Mouse (Mus musculus) midbrain, embryonic 13.5 days (tissue): ENCODE measurements around the gene Mgat2. TPM values are rescaled to one million over a fixed set of nuclear protein-coding genes. Genes with fewer than 3 reads are reported as not detected.

Source experiments
- ATAC-seq: fragments of 200-750 bp; cut with Nextera tagmentation; 2 replicates; pipeline ENCODE4 v1.8.0; 2017; ENCODE audit warnings: mild to moderate bottlenecking, moderate TSS enrichment, moderate library complexity
- H3K27ac ChIP-seq: fragments of 300-500 bp; sonication (generic); 2 replicates; pipeline ENCODE4 v1.5.1; 2015; ENCODE audit warnings: inconsistent platforms, mild to moderate bottlenecking, moderate library complexity
- H3K27me3 ChIP-seq: fragments of 300-500 bp; sonication (generic); 2 replicates; pipeline ENCODE4 v1.6.1; 2015; ENCODE audit warnings: mild to moderate bottlenecking, inconsistent platforms
- H3K36me3 ChIP-seq: fragments of 300-500 bp; sonication (generic); 2 replicates; pipeline ENCODE4 v1.6.1; 2015; ENCODE audit warnings: mild to moderate bottlenecking, inconsistent platforms
- H3K4me1 ChIP-seq: fragments of 300-500 bp; sonication (generic); replicated peaks from 2 replicates; pipeline ENCODE4 v1.6.1; 2015; ENCODE audit warnings: inconsistent platforms
- H3K4me2 ChIP-seq: fragments of 300-500 bp; sonication (generic); replicated peaks from 2 replicates; pipeline ENCODE4 v1.6.1; 2015; ENCODE audit warnings: moderate library complexity, mild to moderate bottlenecking, inconsistent platforms
- H3K4me3 ChIP-seq: fragments of 300-500 bp; sonication (generic); replicated peaks from 2 replicates; pipeline ENCODE4 v1.5.1; 2015; ENCODE audit warnings: mild to moderate bottlenecking, inconsistent platforms
- H3K9ac ChIP-seq: fragments of 300-500 bp; sonication (generic); replicated peaks from 2 replicates; pipeline ENCODE4 v1.6.1; 2015; ENCODE audit warnings: mild to moderate bottlenecking, inconsistent platforms
- H3K9me3 ChIP-seq: fragments of 300-500 bp; sonication (generic); 2 replicates; pipeline ENCODE4 v1.6.1; 2016; ENCODE audit warnings: mild to moderate bottlenecking, inconsistent platforms
- WGBS: fragments of 180-500 bp; shearing (Covaris S2); methylation state at CpG from one replicate; pipeline ENCODE4 v1.1.7; 2015; 5-methylcytosine and 5-hydroxymethylcytosine counted together
- polyA plus RNA-seq: library from polyadenylated mRNA; unstranded; fragments of >200 nt; fragmentation: Nextera tagmentation; extraction: Ambion mirVana; gene quantifications from 2 replicates; pipeline ENCODE4 v1.2.1, GENCODE M21; 2015

The Mgat2 gene
- polyA plus RNA-seq, 1 experiment from 2014 or later = 35.0 TPM

DNA sequence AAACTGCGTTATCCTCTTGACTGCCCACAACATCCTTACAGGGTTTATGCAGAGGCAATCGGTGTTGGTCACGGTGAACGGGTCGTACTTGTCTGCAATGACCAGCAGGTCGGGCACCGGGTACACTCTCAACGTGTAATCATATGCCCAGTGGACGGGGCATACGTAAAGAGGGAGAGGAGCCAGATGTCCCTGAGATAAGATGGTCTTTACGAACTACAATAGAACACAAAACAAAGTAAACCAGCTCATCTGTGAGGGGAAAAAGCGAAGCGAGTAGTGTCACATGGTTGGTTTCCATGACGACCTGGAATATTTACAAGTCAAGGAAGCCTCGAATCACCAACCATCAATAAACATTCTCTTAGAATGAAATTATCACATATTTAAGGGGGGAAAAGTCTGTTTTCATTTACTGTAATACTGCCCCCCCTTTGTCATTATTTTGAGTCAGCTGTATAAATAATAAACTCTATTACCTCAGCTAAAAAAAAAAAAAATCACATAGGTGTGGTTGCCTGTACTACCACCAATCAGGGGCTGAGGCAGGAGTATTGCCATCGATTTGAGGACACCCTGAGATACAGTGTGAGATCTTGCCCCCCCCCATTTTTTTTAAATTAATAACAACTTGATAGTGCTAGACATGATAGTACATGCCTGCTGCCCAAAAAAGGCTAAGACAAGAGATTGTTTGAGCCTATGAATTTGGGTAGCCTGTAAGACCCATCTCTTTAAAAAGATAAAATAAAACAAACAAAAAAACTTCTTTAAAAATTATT lies 20.3 kb downstream of the Mgat2 start, which contains the start of gene Gm49384:
Gene Gm49384 (minus strand): TSS at position 216 of the 782 bp plus-strand sequence.
- Histone ChIP-seq H3K36me3 (peaks cover 22% of the 10 kb centered on the region), H3K27ac (no peak within 1 kb of the TSS), H3K4me3 (no peak within 1 kb of the TSS), H3K4me1 (peaks cover 4% of the 10 kb centered on the region; the same call in 1 of the 2 replicates), H3K9ac (no peak within 1 kb of the TSS), H3K9me3 (no peaks in the 10 kb centered on the region), H3K27me3 (no peaks in the 10 kb centered on the region), H3K4me2 (no peak within 1 kb of the TSS; the same call in 1 of the 2 replicates)
- ATAC-seq = peak; percentile 55; the same call in 1 of the 2 replicates
- WGBS = 67% methylated on average over 16 of the region's 16 CpGs

DNA sequence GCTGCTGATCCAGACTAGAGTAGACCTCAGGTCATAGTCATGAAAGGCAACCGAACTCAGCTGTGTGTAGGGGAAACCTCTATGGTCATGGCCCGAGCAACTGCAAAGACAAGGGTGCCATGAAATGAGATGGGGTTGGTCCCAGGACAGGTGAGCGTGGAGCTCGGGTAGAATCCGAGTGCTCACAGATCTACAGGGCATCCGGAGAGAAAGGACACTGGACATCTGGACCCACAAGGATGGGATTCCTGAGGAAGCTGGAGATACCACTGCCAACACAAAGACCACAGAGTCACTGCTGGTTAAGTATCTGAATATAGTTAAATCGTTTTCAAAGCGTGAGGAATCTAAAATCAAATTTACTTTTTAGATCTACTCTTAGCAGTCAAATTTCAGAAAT lies 23.4 kb downstream of the Mgat2 start:
- H3K36me3 ChIP-seq = peaks cover 4% of the 10 kb centered on the region
- 93% methylated on average over 8 of the region's 8 CpGs for WGBS
- no peak overlapping the region for H3K27ac ChIP-seq
- no peaks in the 10 kb centered on the region; the same call in 1 of the 2 replicates for H3K4me1 ChIP-seq
- ATAC-seq = no peak
- no peak overlapping the region for H3K9ac ChIP-seq
- H3K4me2 ChIP-seq = no peak overlapping the region
- no peaks in the 10 kb centered on the region for H3K27me3 ChIP-seq
- H3K4me3 ChIP-seq = no peak overlapping the region
- H3K9me3 ChIP-seq = no peaks in the 10 kb centered on the region

DNA sequence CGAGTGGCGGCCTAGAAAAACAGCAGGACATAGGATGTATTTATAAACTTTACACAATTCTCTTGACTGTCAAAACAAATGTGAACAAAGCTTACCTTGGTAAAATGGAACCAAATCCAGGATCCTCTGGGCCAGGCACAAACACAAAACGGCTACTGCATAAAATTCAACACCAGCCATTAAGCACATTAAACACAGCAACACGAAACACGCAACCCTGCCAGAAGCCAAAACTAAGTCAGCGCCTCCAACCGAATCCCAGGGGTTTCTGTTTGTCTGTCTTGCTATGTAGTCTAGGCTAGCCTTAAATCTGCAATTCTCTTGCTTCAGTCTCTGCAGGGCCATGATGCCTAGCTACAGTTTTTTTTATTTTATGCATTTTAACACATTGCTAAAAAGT lies 24.0 kb downstream of the Mgat2 start:
- Histone ChIP-seq H3K27ac (no peak overlapping the region), H3K27me3 (no peaks in the 10 kb centered on the region), H3K4me1 (no peaks in the 10 kb centered on the region; the same call in 1 of the 2 replicates), H3K4me2 (no peak overlapping the region), H3K36me3 (no peaks in the 10 kb centered on the region; the same call in none of the 2 replicates), H3K9ac (no peak overlapping the region), H3K9me3 (no peaks in the 10 kb centered on the region), H3K4me3 (no peak overlapping the region)
- WGBS = 97% methylated on average over 7 of the region's 7 CpGs
- ATAC-seq = no peak

DNA sequence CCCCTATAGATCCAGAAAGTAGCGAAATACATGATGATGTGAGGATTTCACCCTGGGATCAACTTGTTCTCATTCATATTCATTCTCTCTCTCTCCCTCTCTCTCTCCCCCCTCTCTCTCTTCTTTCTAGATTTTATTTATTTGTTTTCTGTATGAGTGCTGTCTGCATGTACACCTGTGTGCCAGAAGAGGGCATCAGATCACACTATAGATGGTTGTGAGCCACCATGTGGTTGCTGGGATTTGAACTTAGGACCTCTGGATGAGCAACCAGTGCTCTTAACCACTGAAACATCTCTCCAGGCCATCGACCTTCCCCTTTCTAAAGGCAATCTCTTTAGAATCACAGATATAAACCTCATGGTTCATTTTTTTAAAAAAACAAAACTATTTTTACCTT lies 24.6 kb downstream of the Mgat2 start:
- Histone ChIP-seq H3K4me1 (no peaks in the 10 kb centered on the region; the same call in 1 of the 2 replicates), H3K27ac (no peak overlapping the region), H3K36me3 (peaks cover 4% of the 10 kb centered on the region), H3K9ac (no peak overlapping the region), H3K9me3 (no peaks in the 10 kb centered on the region), H3K4me3 (no peak overlapping the region), H3K27me3 (no peaks in the 10 kb centered on the region), H3K4me2 (no peak overlapping the region)
- whole genome bisulfite sequencing = 90% methylated on average over 2 of the region's 2 CpGs
- ATAC-seq = no peak

DNA sequence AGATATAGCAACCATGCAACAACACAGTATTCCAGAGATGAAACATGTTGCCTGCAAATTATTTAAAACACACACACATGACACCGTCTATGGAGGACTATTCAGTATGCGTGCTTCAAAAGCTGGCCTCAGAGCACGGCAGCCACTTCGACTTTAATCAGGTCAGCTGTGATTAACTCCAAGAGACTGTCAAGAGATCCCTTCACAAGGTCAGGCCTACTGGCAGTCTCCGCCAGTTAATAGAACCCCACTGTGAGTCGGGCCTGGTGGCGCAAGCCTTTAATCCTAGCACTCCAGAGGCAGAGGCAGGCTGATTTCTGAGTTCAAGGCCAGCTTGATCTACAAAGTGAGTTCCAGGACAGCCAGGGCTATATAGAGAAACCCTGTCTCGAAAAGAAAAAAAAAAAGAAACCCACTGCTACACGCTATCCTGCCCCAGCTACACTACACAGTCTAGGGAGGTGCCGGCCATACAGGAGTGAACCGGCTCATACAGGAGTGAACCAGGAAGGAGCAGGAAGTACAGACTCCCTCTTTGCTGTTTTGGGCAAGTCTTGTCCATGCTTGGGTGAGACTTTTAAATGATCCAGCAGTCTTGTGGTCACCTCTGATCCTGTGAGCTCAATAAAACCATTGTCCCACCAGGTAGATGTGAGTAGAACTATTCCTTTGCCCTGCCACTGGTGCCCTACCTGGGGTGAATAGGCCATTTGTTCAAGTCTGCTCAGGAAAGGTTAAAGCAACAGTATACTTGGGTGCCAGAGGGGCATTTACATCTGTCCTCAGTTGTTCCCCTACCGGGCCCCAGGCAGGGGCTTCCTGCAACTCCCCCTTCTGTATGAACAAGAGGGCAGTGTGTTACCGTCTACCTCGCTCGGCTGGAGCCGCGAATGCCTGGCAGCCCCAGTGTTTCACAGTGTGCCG lies 26.4 kb downstream of the Mgat2 start:
- H3K4me3 ChIP-seq = no peak overlapping the region
- WGBS = 92% methylated on average over 18 of the region's 18 CpGs
- no peak for ATAC-seq
- no peak overlapping the region for H3K4me2 ChIP-seq
- no peak overlapping the region for H3K9ac ChIP-seq
- H3K9me3 ChIP-seq = no peaks in the 10 kb centered on the region
- no peak overlapping the region for H3K27ac ChIP-seq
- H3K4me1 ChIP-seq = no peaks in the 10 kb centered on the region
- no peaks in the 10 kb centered on the region for H3K27me3 ChIP-seq
- H3K36me3 ChIP-seq = peaks cover 7% of the 10 kb centered on the region

DNA sequence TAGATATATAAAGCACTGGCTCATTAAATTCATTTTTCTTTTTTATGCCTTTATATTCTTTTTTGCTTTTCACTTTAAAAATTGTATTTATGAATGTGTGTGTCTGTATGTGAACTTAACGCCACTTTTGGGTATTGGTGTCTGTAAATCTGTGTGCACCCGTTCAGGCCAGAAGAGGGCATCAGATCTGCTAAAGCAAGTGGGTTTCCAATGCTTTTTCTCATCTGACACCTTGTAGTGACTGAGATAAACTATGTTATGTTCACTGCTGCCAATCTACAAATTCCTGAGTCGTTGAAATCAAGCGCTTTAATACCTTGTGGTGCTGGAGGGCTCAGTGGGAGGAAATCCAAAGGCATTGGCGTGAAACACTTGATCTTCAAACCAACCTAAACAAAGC lies 27.1 kb downstream of the Mgat2 start:
- WGBS = 89% methylated on average over 5 of the region's 5 CpGs
- H3K27me3 ChIP-seq = no peaks in the 10 kb centered on the region
- H3K4me3 ChIP-seq = no peak overlapping the region
- no peak overlapping the region for H3K9ac ChIP-seq
- H3K4me2 ChIP-seq = no peak overlapping the region
- no peak for ATAC-seq
- H3K36me3 ChIP-seq = peaks cover 7% of the 10 kb centered on the region
- H3K9me3 ChIP-seq = no peaks in the 10 kb centered on the region
- H3K27ac ChIP-seq = no peak overlapping the region
- no peaks in the 10 kb centered on the region for H3K4me1 ChIP-seq

DNA sequence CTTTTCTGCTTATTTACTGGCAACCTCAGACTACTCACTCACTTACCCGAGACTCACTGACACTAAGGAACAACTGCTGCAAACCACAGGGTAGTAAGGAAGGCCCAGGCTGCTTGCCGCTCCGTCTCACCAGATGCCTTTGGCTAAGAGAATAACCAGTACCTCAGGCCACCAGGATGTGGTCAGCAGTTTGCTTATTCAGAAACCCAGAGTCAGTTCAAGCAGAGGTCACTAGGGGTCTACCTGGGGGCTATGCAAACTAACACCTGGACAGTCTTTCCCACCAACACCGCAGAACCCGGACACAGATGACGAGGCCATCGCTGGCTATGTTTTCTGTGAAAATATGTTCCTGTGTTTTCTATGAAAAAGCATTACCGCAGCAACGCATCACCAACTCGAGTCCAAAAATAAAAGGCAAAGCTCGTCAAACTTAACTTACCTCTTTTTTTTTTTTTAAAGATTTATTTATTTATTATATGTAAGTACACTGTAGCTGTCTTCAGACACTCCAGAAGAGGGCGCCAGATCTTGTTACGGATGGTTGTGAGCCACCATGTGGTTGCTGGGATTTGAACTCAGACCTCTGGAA lies 29.3 kb downstream of the Mgat2 start:
- WGBS = 95% methylated on average over 13 of the region's 13 CpGs
- H3K27me3 ChIP-seq = no peaks in the 10 kb centered on the region
- no peak overlapping the region for H3K4me2 ChIP-seq
- peaks cover 9% of the 10 kb centered on the region for H3K36me3 ChIP-seq
- no peak overlapping the region for H3K9ac ChIP-seq
- H3K4me1 ChIP-seq = no peaks in the 10 kb centered on the region
- H3K9me3 ChIP-seq = no peaks in the 10 kb centered on the region
- ATAC-seq = no peak
- H3K27ac ChIP-seq = no peak overlapping the region
- no peak overlapping the region for H3K4me3 ChIP-seq

DNA sequence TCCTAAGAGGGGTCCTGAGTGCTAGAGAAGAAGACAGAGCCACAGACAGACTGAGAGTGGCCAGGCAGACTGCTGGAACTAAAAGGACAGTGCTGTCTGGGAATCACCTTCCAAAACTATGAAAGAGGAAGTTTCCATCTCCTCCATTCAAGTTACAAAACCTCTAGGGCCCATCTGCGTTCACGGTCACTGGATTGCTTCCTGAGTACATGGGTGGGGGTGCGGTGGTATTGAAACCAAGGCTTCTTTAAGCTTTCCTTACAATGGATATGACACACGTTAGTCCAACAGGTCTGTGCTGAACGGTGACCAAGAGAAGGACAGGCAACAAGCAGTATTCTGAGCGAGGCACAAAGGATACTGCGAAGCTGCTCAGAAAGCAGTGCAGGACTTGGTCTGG lies 30.4 kb downstream of the Mgat2 start:
- WGBS = 94% methylated on average over 7 of the region's 7 CpGs
- H3K9ac ChIP-seq = no peak overlapping the region
- peaks cover 13% of the 10 kb centered on the region for H3K36me3 ChIP-seq

DNA sequence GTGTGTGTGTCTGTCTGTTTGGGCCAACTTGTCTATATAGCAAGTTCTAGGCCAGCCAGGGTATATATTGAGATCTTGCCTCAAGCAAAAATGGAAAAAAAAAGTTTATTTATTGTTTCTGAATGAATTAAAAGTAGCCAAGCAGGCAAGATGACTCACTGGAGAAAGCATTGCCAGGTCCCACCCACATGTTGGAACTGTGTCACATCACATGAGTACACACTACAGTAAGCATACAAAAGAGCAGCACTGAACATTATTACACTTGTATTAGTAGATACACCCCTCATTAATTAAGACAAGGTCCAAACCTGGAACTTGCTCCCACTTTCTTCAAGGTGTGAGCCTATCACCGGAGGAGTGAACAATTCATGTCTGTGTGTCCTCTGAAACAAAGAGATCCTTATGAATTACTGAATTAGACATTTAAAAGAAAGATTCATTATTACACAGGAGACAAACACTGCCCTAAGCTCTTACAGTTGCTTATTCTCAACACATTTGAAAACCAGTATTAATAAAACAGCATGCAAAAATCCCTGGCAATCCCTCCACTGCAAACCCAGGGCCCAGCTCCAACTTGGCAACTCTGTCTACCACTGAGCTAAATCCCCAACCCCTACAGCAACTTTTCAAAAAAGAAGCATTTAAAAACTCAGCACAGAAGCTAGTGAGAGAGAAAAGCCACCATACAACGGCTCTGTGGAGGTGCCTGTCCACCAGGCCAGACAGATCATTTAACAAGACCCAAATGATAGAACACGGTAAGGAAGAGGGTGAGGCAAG lies 31.2 kb downstream of the Mgat2 start:
- WGBS = 87% methylated on average over 3 of the region's 3 CpGs
- Histone ChIP-seq H3K4me1 (no peaks in the 10 kb centered on the region), H3K27me3 (no peaks in the 10 kb centered on the region), H3K4me3 (no peak overlapping the region), H3K9ac (no peak overlapping the region), H3K9me3 (no peaks in the 10 kb centered on the region), H3K27ac (no peak overlapping the region), H3K4me2 (no peak overlapping the region), H3K36me3 (peaks cover 13% of the 10 kb centered on the region)
- no peak for ATAC-seq

More for the DNA sequence above, 30.4 kb downstream of the Mgat2 start:
- Histone ChIP-seq H3K27me3 (no peaks in the 10 kb centered on the region), H3K4me2 (no peak overlapping the region), H3K4me1 (no peaks in the 10 kb centered on the region), H3K4me3 (no peak overlapping the region), H3K9me3 (no peaks in the 10 kb centered on the region), H3K27ac (no peak overlapping the region)
- no peak for ATAC-seq

DNA sequence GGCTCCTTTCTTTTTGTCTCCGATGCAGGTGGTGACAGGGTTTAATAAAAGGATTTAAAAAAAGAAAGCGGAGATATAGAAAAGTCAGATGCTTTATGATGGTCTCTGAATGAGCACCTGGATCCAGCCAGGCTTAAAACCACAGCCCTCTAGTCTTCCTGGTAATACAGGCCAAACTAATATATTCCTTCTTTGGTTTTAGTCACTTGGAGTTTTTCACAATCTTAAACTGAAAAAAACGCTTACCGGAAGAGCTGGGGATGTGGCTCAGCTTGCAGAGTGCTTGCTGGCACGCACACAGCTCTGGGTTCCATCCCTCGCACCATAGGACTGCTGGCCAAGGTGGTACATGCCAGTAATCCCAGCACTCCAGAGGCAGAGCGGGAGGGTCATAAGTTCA lies 32.6 kb downstream of the Mgat2 start:
- 96% methylated on average over 7 of the region's 7 CpGs for WGBS
- no peak overlapping the region for H3K4me2 ChIP-seq
- no peak for ATAC-seq
- H3K27ac ChIP-seq = no peak overlapping the region
- no peak overlapping the region for H3K4me3 ChIP-seq
- no peaks in the 10 kb centered on the region for H3K4me1 ChIP-seq
- no peaks in the 10 kb centered on the region for H3K9me3 ChIP-seq
- H3K27me3 ChIP-seq = no peaks in the 10 kb centered on the region
- H3K36me3 ChIP-seq = peaks cover 21% of the 10 kb centered on the region
- H3K9ac ChIP-seq = no peak overlapping the region

DNA sequence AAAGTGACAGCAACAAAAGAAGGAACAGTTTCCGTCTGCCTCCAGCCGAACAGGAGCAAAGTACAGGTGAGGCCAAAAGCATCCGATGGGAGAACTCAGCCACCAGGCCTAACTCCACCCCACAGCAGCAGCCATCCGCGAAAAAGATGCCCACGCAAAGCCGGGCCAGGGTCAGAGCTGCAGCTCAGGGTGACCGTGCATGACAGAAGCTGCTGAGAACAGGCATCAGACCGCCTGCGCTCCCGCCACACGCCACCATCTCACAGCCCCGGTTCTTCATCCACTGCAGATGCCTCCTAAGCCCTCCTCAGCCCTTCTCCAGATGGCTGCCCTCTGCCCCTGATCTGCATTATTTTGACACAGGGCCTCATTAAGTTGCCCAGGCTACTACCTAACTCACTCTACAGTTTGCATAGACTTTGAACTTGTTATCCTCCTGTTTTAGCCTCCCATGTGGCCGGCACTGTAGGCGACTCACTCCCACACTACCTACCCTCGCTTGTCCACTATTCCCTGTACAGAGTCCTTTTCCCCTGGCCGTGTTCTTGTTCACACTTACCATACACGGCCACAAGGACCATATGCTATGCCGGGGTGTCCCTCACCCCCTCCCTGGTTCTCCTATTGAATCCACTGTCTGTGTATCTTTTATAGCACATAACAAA lies 36.8 kb downstream of the Mgat2 start:
- ATAC-seq = no peak
- Histone ChIP-seq H3K4me1 (no peaks in the 10 kb centered on the region), H3K27me3 (no peaks in the 10 kb centered on the region), H3K36me3 (peaks cover 14% of the 10 kb centered on the region; the same call in 1 of the 2 replicates), H3K4me2 (no peak overlapping the region), H3K9me3 (no peaks in the 10 kb centered on the region), H3K9ac (no peak overlapping the region), H3K27ac (no peak overlapping the region), H3K4me3 (no peak overlapping the region)
- 90% methylated on average over 19 of the region's 19 CpGs for WGBS
